Mouse (Mus musculus): ENCODE measurements around the gene Gm2056.
"Not testable (repeated sequence)": the region's sequence is repeated elsewhere in the genome, so short reads cannot be mapped to it uniquely, and the experiment has no call there.

DNA sequence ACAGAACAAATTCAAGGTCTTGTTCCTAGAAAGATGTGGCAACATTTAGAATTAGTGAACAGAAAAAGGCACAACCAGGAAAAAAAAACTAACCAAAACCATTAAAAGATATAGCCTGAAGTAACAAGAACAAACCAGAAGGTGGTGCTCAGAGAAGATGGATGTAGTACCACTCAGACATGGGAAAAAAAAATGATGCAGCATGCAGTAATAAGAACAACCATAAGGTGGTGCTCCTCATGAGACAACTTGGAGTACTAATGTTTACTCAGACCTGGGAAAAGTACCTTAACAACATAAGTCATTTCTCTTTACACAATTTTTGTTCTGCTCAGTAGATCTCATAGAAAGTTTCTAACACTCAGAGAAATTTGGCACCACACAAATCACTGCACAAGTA, 42.8 kb upstream of the Gm2056 start:
- TF ChIP-seq NELFE (IDR thresholded peaks at IDR 0.05; ENCODE audit: low read depth, low read length); SIN3A (IDR thresholded peaks at IDR 0.05; ENCODE audit: low read length); TAL1 (IDR thresholded peaks at IDR 0.05; ENCODE audit: low read length); POLR2A (IDR thresholded peaks at IDR 0.05; ENCODE audit: control insufficient read depth in 1 of 2, insufficient read depth in 1 of 2, low read depth in 1 of 2, low read length in 2 of 2, poor library complexity in 1 of 2); UBTF (IDR thresholded peaks at IDR 0.05; ENCODE audit: borderline replicate concordance, insufficient read depth, low read depth, low read length); MAFK (IDR thresholded peaks at IDR 0.05; ENCODE audit: borderline replicate concordance, low read depth, low read length); MAX (IDR thresholded peaks at IDR 0.05; ENCODE audit: low read length); E2F4 (IDR thresholded peaks at IDR 0.05; ENCODE audit: borderline replicate concordance, low read depth, low read length); USF2 (IDR thresholded peaks at IDR 0.05; ENCODE audit: borderline replicate concordance in 1 of 2, insufficient read depth in 1 of 2, low read depth in 1 of 2, low read length in 2 of 2); KAT2A (conservative IDR thresholded peaks at IDR 0.05; ENCODE audit: low read depth, low read length): not testable (repeated sequence)
- peak in 1 of 3 experiments; percentile 36; a peak in 2 of 6 replicates for TF ChIP-seq CTCF (IDR thresholded peaks at IDR 0.05 in 2 of 3, conservative IDR thresholded peaks at IDR 0.05 in 1 of 3; ENCODE audit: control insufficient read depth in 1 of 3, insufficient read depth in 1 of 3, low read depth in 2 of 3, low read length in 3 of 3, poor library complexity in 1 of 3, severe bottlenecking in 1 of 3)
